Mouse (Mus musculus) midbrain, embryonic 12.5 days (tissue): ENCODE measurements at regions not wholly inside any gene's neighbourhood (a gene's known extent, or its start where the extent isn't known, plus 50 kb on each side); places are given as distances from the start of the nearest gene placed in this dataset.

ENCODE experiments used
- ATAC-seq: fragments of 200-750 bp; cut with Nextera tagmentation; 2 replicates; pipeline ENCODE4 v1.8.0; 2017; ENCODE audit warnings: low read depth, moderate TSS enrichment, moderate library complexity; ENCODE audit not compliant: low FRiP score
- H3K27ac ChIP-seq: fragments of 300-500 bp; sonication (generic); replicated peaks from 2 replicates; pipeline ENCODE4 v1.5.1; 2016; ENCODE audit warnings: mild to moderate bottlenecking
- H3K27me3 ChIP-seq: fragments of 300-500 bp; sonication (generic); 2 replicates; pipeline ENCODE4 v1.6.1; 2016; ENCODE audit warnings: mild to moderate bottlenecking
- H3K36me3 ChIP-seq: fragments of 300-500 bp; sonication (generic); 2 replicates; pipeline ENCODE4 v1.6.1; 2016
- H3K4me1 ChIP-seq: fragments of 300-500 bp; sonication (generic); 2 replicates; pipeline ENCODE4 v1.6.1; 2016
- H3K4me2 ChIP-seq: fragments of 300-500 bp; sonication (generic); replicated peaks from 2 replicates; pipeline ENCODE4 v1.6.1; 2016; ENCODE audit warnings: mild to moderate bottlenecking, moderate library complexity
- H3K4me3 ChIP-seq: fragments of 300-500 bp; sonication (generic); 2 replicates; pipeline ENCODE4 v1.5.1; 2016; ENCODE audit warnings: mild to moderate bottlenecking
- H3K9ac ChIP-seq: fragments of 300-500 bp; sonication (generic); replicated peaks from 2 replicates; pipeline ENCODE4 v1.6.1; 2016; ENCODE audit warnings: mild to moderate bottlenecking, moderate library complexity
- H3K9me3 ChIP-seq: fragments of 300-500 bp; sonication (generic); 2 replicates; pipeline ENCODE4 v1.6.1; 2016; ENCODE audit warnings: mild to moderate bottlenecking
- WGBS: fragments of 180-500 bp; shearing (Covaris S2); methylation state at CpG from one replicate; pipeline ENCODE4 v1.1.7; 2016; 5-methylcytosine and 5-hydroxymethylcytosine counted together

DNA sequence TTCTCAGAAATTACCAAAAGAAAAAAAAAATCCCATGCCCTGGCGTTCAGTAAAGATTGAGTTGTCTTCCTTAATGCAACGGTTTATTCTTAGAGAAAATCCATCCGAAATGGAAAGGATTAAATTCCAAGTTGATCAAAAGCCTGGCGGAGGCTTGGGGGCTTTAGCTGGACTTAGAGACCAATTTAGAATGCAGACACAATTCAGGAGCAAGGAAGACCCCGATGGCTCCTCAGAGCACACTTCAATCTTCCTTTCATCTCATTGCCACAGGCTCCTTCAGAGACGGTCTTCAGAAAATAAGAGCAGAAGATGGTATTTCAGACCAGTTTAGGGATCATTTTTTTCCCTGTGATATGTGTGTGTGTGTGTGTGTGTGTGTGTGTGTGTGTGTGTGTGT, 171.8 kb downstream of the Ankrd50 start:
- H3K9me3 ChIP-seq = no peaks in the 10 kb centered on the region
- H3K27me3 ChIP-seq = no peaks in the 10 kb centered on the region
- H3K9ac ChIP-seq = no peak overlapping the region
- 30% methylated on average over 6 of the region's 6 CpGs for WGBS
- H3K27ac ChIP-seq = no peak overlapping the region
- peaks cover 6% of the 10 kb centered on the region; the same call in 1 of the 2 replicates for H3K4me1 ChIP-seq
- H3K36me3 ChIP-seq = no peaks in the 10 kb centered on the region
- no peak for ATAC-seq
- no peak overlapping the region for H3K4me2 ChIP-seq
- H3K4me3 ChIP-seq = no peak overlapping the region

GRCm38 (mm10) chr3:38312121-38312520, 172.5 kb downstream of the Ankrd50 start:
- Histone ChIP-seq H3K4me2 (no peak overlapping the region), H3K9ac (no peak overlapping the region), H3K9me3 (no peaks in the 10 kb centered on the region), H3K36me3 (no peaks in the 10 kb centered on the region), H3K27me3 (no peaks in the 10 kb centered on the region), H3K4me1 (peaks cover 6% of the 10 kb centered on the region; the same call in 1 of the 2 replicates), H3K4me3 (no peak overlapping the region), H3K27ac (no peak overlapping the region)
- WGBS = 56% methylated on average over 3 of the region's 3 CpGs
- no peak for ATAC-seq

- no peak overlapping the region for H3K4me2 ChIP-seq
- H3K27ac ChIP-seq = no peak overlapping the region
- H3K4me3 ChIP-seq = no peak overlapping the region
- no peak overlapping the region for H3K9ac ChIP-seq
- H3K36me3 ChIP-seq = no peaks in the 10 kb centered on the region
- H3K4me1 ChIP-seq = peaks cover 9% of the 10 kb centered on the region
- 74% methylated on average over 11 of the region's 11 CpGs for WGBS
- peaks cover 3% of the 10 kb centered on the region; the same call in 1 of the 2 replicates for H3K9me3 ChIP-seq
- ATAC-seq = no peak
- no peaks in the 10 kb centered on the region for H3K27me3 ChIP-seq
Observed at GRCm38 (mm10) chr3:38299898-38300751, 184.5 kb downstream of the Ankrd50 start.

GRCm38 (mm10) chr3:38299236-38299897, 185.3 kb downstream of the Ankrd50 start:
- WGBS = 21% methylated on average over 2 of the region's 2 CpGs
- no peaks in the 10 kb centered on the region for H3K36me3 ChIP-seq
- no peak for ATAC-seq
- H3K4me1 ChIP-seq = peaks cover 9% of the 10 kb centered on the region
- no peak overlapping the region for H3K27ac ChIP-seq
- H3K27me3 ChIP-seq = no peaks in the 10 kb centered on the region
- no peak overlapping the region for H3K4me3 ChIP-seq
- H3K9ac ChIP-seq = no peak overlapping the region
- H3K9me3 ChIP-seq = peaks cover 3% of the 10 kb centered on the region; the same call in 1 of the 2 replicates
- no peak overlapping the region for H3K4me2 ChIP-seq

DNA sequence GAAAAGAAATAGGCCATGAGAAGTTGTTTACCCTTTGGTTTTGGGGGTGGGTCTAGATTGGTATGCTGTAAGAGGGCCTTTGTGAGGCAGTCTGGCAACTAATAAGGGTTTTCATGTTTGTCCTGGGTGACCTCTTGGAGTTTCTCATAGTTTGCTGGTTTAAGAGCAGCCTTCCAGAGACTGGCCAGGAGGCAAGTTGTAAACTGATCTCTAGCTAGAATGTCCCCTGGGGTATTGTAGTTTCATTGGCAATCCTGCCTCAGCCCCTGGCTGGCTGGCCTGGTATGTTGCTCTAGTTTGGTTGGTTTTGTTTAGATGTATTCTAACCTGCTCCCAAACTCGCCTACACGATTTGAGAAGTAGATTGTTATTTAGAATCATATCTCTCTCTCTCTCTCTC, 187.1 kb downstream of the Ankrd50 start:
- Histone ChIP-seq H3K36me3 (no peaks in the 10 kb centered on the region), H3K4me2 (no peak overlapping the region), H3K27ac (no peak overlapping the region), H3K9ac (no peak overlapping the region), H3K9me3 (no peaks in the 10 kb centered on the region), H3K4me3 (no peak overlapping the region), H3K27me3 (no peaks in the 10 kb centered on the region), H3K4me1 (peaks cover 9% of the 10 kb centered on the region)
- ATAC-seq = no peak
- 77% methylated on average over 2 of the region's 2 CpGs for WGBS

DNA sequence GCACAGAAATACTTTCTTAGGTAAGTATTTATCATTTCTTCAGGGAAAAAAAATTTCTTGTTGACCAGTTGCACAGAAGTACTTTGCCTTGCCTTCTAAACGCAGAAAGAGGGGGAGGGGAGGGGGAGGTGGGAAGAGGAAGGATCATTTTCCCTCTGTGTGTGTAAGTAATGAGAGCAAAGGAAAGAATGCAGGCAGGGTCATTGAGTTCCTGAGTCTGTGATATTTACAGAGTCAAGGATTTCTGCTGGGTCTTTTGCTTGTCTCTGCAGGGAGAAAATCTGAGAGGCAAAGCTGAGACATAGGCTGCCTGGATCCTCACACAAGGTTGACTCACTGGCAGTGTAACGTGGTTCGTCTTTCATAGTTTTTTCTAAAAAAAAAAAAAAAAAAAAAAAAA, 195.6 kb downstream of the Ankrd50 start:
- Histone ChIP-seq H3K36me3 (no peaks in the 10 kb centered on the region), H3K9ac (no peak overlapping the region)

GRCm38 (mm10) chr3:38283687-38284124, 200.9 kb downstream of the Ankrd50 start:
- no peak for ATAC-seq
- no peaks in the 10 kb centered on the region for H3K36me3 ChIP-seq
- no peaks in the 10 kb centered on the region for H3K9me3 ChIP-seq
- WGBS = 73% methylated on average over 11 of the region's 11 CpGs
- no peak overlapping the region for H3K4me2 ChIP-seq
- H3K4me1 ChIP-seq = no peaks in the 10 kb centered on the region
- H3K4me3 ChIP-seq = no peak overlapping the region
- no peaks in the 10 kb centered on the region for H3K27me3 ChIP-seq
- H3K9ac ChIP-seq = no peak overlapping the region
- H3K27ac ChIP-seq = no peak overlapping the region

More for the DNA sequence above, 195.6 kb downstream of the Ankrd50 start:
- Histone ChIP-seq H3K27ac (no peak overlapping the region), H3K4me3 (no peak overlapping the region), H3K9me3 (no peaks in the 10 kb centered on the region), H3K4me1 (no peaks in the 10 kb centered on the region), H3K4me2 (no peak overlapping the region), H3K27me3 (no peaks in the 10 kb centered on the region)
- ATAC-seq = no peak
- 62% methylated on average over 3 of the region's 3 CpGs for WGBS

DNA sequence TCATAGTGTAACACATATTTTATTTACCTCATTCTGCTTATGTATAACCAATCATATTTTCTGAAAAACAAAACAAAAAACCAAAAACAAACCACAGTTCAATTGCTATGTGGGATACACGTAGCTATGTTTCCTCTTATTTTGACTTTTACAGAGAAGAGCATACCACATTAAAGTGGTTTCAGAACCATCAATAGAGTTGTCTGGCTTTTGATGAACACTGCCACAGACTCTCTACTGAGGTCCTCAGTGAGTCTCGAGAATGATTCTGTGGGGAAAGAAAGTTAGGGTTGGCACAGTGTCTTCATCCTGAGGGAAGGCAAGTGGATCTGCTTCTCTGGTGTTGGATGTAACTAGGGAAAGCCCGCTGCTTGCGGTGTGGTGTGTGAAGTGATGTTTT, 201.8 kb downstream of the Ankrd50 start:
- no peak for ATAC-seq
- Histone ChIP-seq H3K36me3 (no peaks in the 10 kb centered on the region), H3K9me3 (no peaks in the 10 kb centered on the region), H3K4me3 (no peak overlapping the region), H3K9ac (no peak overlapping the region), H3K27ac (no peak overlapping the region), H3K4me1 (no peaks in the 10 kb centered on the region), H3K4me2 (no peak overlapping the region), H3K27me3 (no peaks in the 10 kb centered on the region)
- 89% methylated on average over 4 of the region's 4 CpGs for WGBS

GRCm38 (mm10) chr3:38281683-38282082, 203.0 kb downstream of the Ankrd50 start:
- no peaks in the 10 kb centered on the region for H3K9me3 ChIP-seq
- H3K4me1 ChIP-seq = no peaks in the 10 kb centered on the region
- no peak for ATAC-seq
- no peak overlapping the region for H3K4me2 ChIP-seq
- 75% methylated on average over 4 of the region's 4 CpGs for WGBS
- H3K27me3 ChIP-seq = no peaks in the 10 kb centered on the region
- no peak overlapping the region for H3K9ac ChIP-seq
- H3K36me3 ChIP-seq = no peaks in the 10 kb centered on the region
- no peak overlapping the region for H3K4me3 ChIP-seq
- H3K27ac ChIP-seq = no peak overlapping the region

- 81% methylated on average over 6 of the region's 6 CpGs for WGBS
- no peak overlapping the region for H3K27ac ChIP-seq
- H3K9me3 ChIP-seq = no peaks in the 10 kb centered on the region
- H3K36me3 ChIP-seq = no peaks in the 10 kb centered on the region
- H3K27me3 ChIP-seq = no peaks in the 10 kb centered on the region
- no peak for ATAC-seq
- no peaks in the 10 kb centered on the region for H3K4me1 ChIP-seq
- no peak overlapping the region for H3K4me2 ChIP-seq
- no peak overlapping the region for H3K9ac ChIP-seq
- no peak overlapping the region for H3K4me3 ChIP-seq
Observed at GRCm38 (mm10) chr3:38280876-38281275, 203.8 kb downstream of the Ankrd50 start.

DNA sequence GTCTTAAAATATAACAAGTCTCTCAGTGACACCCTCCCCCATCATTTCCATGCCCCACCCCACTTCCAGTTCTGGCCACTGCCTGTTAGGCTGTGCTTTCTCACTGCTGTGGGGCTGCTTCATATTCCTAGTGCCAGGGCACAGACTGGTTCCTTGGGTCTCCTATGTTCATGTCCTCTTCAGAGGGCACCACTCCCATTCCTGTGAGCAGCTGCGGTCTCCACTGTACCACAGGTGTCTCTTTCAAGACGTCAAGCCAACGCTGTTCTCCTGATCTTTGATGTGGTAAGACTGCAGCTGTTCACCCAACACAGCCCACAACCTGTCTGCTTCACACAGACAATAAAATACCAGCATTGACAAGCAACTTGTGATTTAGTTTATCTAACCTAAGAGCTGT, 204.5 kb downstream of the Ankrd50 start:
- no peaks in the 10 kb centered on the region for H3K9me3 ChIP-seq
- H3K4me2 ChIP-seq = no peak overlapping the region
- no peak for ATAC-seq
- H3K36me3 ChIP-seq = no peaks in the 10 kb centered on the region
- H3K9ac ChIP-seq = no peak overlapping the region
- H3K27me3 ChIP-seq = no peaks in the 10 kb centered on the region
- H3K27ac ChIP-seq = no peak overlapping the region
- 88% methylated on average over 3 of the region's 3 CpGs for WGBS
- no peak overlapping the region for H3K4me3 ChIP-seq
- H3K4me1 ChIP-seq = no peaks in the 10 kb centered on the region

DNA sequence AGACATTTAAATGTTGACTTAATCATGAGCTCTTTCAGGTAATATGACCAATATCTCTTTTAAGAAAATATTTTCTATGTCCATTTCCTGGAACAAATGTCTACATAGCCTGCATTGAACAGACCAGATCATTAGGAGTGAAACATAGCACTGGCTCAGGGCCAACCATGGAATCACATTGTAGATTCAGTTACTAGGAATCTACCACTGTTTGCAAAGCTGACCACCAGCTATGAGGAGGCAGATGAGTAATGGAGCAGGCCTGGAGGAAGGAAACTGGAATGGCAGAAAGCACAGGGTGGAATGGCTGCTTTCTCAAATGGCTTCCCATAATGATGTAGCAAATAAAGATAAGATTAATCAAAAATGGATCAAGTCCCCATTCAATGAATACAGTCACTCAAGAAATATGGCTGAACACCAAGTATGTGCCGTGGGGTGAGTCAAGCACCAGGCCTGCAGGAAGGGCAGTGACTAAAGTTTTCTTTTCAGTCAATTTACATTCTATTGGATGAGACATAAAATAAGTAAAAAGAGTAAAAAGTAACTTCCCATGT, 207.6 kb downstream of the Ankrd50 start:
- Histone ChIP-seq H3K4me1 (no peaks in the 10 kb centered on the region), H3K27me3 (no peaks in the 10 kb centered on the region), H3K4me2 (no peak overlapping the region), H3K9ac (no peak overlapping the region), H3K36me3 (no peaks in the 10 kb centered on the region), H3K9me3 (no peaks in the 10 kb centered on the region), H3K27ac (no peak overlapping the region), H3K4me3 (no peak overlapping the region)
- ATAC-seq = no peak
- WGBS = 93% methylated on average over 1 of the region's 1 CpGs
